Mouse (Mus musculus) testis, adult 2 months (tissue): ENCODE measurements at regions not wholly inside any gene's neighbourhood (a gene's known extent, or its start where the extent isn't known, plus 50 kb on each side); places are given as distances from the start of the nearest gene placed in this dataset.

ENCODE experiments used
- CTCF ChIP-seq: fragments of 200-500 bp; IDR thresholded peaks from 2 replicates; pipeline ENCODE4 v1.5.1; 2012; ENCODE audit warnings: low read depth, mild to moderate bottlenecking, inconsistent platforms, low read length, moderate library complexity; ENCODE audit not compliant: control insufficient read depth, insufficient read depth, insufficient replicate concordance
- POLR2A ChIP-seq: fragments of 200-500 bp; IDR thresholded peaks from 2 replicates; pipeline ENCODE4 v1.6.1; 2012; ENCODE audit warnings: low read depth, mild to moderate bottlenecking, inconsistent platforms, low read length, moderate library complexity; ENCODE audit not compliant: control insufficient read depth

DNA sequence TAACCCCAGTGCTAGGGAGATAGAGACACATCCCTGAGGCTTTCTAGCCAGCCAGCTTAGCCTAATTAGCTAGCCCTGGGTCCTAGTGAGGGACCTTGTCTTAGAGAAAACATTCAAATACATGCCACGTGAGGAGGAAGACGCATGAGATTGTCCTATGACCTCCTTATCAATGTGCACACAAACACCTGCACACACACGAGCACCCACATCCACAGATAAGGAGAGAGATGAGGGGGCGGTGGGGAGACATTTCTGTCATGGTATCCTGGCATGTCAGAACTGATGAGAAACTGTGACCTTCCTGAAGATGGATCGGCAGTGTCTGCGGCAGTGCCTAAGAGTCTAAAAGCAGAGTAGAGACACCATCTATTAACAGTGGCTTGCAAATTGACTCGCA, 180.8 kb upstream of the Rad23b start:
- TF ChIP-seq POLR2A = no peak
- no peak for TF ChIP-seq CTCF
